Mouse (Mus musculus) G1E-ER4 (cell line): Measurements from ENCODE around the gene Samd15. TPM values are rescaled to one million over a fixed set of nuclear protein-coding genes. Genes with fewer than 3 reads are reported as not detected.

Experiments used
- GATA1 ChIP-seq: IDR thresholded peaks from one replicate; pipeline ENCODE4 v1.8.0; 2012; ENCODE audit warnings: low read length, inconsistent platforms
- polyA plus RNA-seq: library from polyadenylated mRNA; stranded (reverse); fragments of >175 nt; gene quantifications from 2 replicates; pipeline ENCODE4 v1.2.3, GENCODE M21; 2012

Gene Samd15
- polyA plus RNA-seq, 1 experiment: 0.33 TPM

- TF ChIP-seq GATA1: no peak
Observed at GRCm38 (mm10) chr12:87219362-87219761, 19.8 kb downstream of the Samd15 start.

- no peak for TF ChIP-seq GATA1
Observed at GRCm38 (mm10) chr12:87224950-87225349, 25.4 kb downstream of the Samd15 start.

- no peak for TF ChIP-seq GATA1
Observed at GRCm38 (mm10) chr12:87226801-87227200, 27.3 kb downstream of the Samd15 start.

- no peak for TF ChIP-seq GATA1
Observed at GRCm38 (mm10) chr12:87229633-87230032, 30.1 kb downstream of the Samd15 start.

- no peak for TF ChIP-seq GATA1
Observed at GRCm38 (mm10) chr12:87230379-87230895, 30.9 kb downstream of the Samd15 start.

GRCm38 (mm10) chr12:87236882-87237483 lies 37.5 kb downstream of the Samd15 start:
- TF ChIP-seq GATA1: no peak

- no peak for TF ChIP-seq GATA1
Observed at GRCm38 (mm10) chr12:87238632-87239031, 39.1 kb downstream of the Samd15 start, which contains the start of gene Noxred1. Gene Noxred1 (minus strand): TSS chr12:87238732.

GRCm38 (mm10) chr12:87250161-87250560 lies 50.6 kb downstream of the Samd15 start:
- no peak for TF ChIP-seq GATA1

- no peak for TF ChIP-seq GATA1
Observed at GRCm38 (mm10) chr12:87253878-87254277, 54.4 kb downstream of the Samd15 start.

GRCm38 (mm10) chr12:87256629-87257028 lies 57.1 kb downstream of the Samd15 start:
- no peak for TF ChIP-seq GATA1

GRCm38 (mm10) chr12:87260562-87260961 lies 61.0 kb downstream of the Samd15 start:
- no peak for TF ChIP-seq GATA1

Other genes with a start within 250 kb of the Samd15 start
- gene Zdhhc22, start 209.3 kb upstream of the Samd15 start, polyA plus RNA-seq: not detected in 2 replicates
- not detected in 2 replicates for gene Tmem63c, start 178.4 kb upstream of the Samd15 start, polyA plus RNA-seq
- 0.09 TPM in 1 of 2 replicates, not detected in the other for gene Ngb, start 97.2 kb upstream of the Samd15 start, polyA plus RNA-seq
- gene Gstz1, start 52.6 kb upstream of the Samd15 start, polyA plus RNA-seq: 4.7 and 6.0 TPM in 2 replicates
- 3.0 and 3.9 TPM in 2 replicates for gene Pomt2, start 51.8 kb upstream of the Samd15 start, polyA plus RNA-seq
- gene Tmed8, start 731 bp downstream of the Samd15 start, polyA plus RNA-seq: 2.6 and 3.0 TPM in 2 replicates
- 0.08 TPM in 1 of 2 replicates, not detected in the other for gene Noxred1, start 39.0 kb downstream of the Samd15 start, polyA plus RNA-seq
- 0.40 and 0.55 TPM in 2 replicates for gene Vipas39, start 66.5 kb downstream of the Samd15 start, polyA plus RNA-seq
- 209 and 244 TPM in 2 replicates for gene Ahsa1, start 66.8 kb downstream of the Samd15 start, polyA plus RNA-seq
- not detected in 2 replicates for gene Ism2, start 100.0 kb downstream of the Samd15 start, polyA plus RNA-seq
- 20.7 and 28.7 TPM in 2 replicates for gene Sptlc2, start 188.6 kb downstream of the Samd15 start, polyA plus RNA-seq
- gene Slirp, start 244.2 kb downstream of the Samd15 start, polyA plus RNA-seq: 2.3 and 3.9 TPM in 2 replicates
- gene Alkbh1, start 244.3 kb downstream of the Samd15 start, polyA plus RNA-seq: 26.5 and 30.5 TPM in 2 replicates